Mouse (Mus musculus): Measurements from ENCODE around the gene Tecpr2. TPM values are rescaled to one million over a fixed set of nuclear protein-coding genes. Genes with fewer than 3 reads are reported as not detected.
"Not testable (repeated sequence)": the region's sequence is repeated elsewhere in the genome, so short reads cannot be mapped to it uniquely, and the experiment has no call there.

The Tecpr2 gene
- polyA plus RNA-seq, 1 experiment from 2014 or later = 4.2 TPM

GRCm38 (mm10) chr12:110846191-110846765, 42.8 kb upstream of the Tecpr2 start:
- 0 out of 2 replicates have a peak overlapping the region, but pooled peaks have one; percentile 72 for H3K9ac ChIP-seq (ENCODE audit: low read length)
- no peaks in the 10 kb centered on the region for H3K27me3 ChIP-seq (ENCODE audit: control insufficient read depth, insufficient read depth, low read length)
- WGBS = 58% methylated on average over 6 of the region's 6 CpGs
- peak overlapping the region; percentile 93 for H3K4me2 ChIP-seq (ENCODE audit: low read depth, low read length)
- no peaks in the 10 kb centered on the region for H3K9me3 ChIP-seq (replicated peaks; ENCODE audit: control insufficient read depth, low read length)
- H3K4me1 ChIP-seq (ENCODE audit: control insufficient read depth, insufficient read depth, low read length) = peaks cover 26% of the 10 kb centered on the region
- ATAC-seq (ENCODE audit: insufficient read depth, low FRiP score) = no peak
- H3K27ac ChIP-seq (ENCODE audit: low read length) = no peak overlapping the region
- H3K4me3 ChIP-seq (replicated peaks; ENCODE audit: low read length) = peak overlapping the region; percentile 54
- no peaks in the 10 kb centered on the region for H3K36me3 ChIP-seq (ENCODE audit: control insufficient read depth, insufficient read depth, low read length)

GRCm38 (mm10) chr12:110850010-110850928, 38.8 kb upstream of the Tecpr2 start, which contains the start of gene Zfp839:
Gene Zfp839, plus strand, starts transcription at chr12:110850253.
- H3K36me3 ChIP-seq (ENCODE audit: control insufficient read depth, insufficient read depth, low read length) = 0 out of 2 replicates have a peak, but pooled peaks cover 2% of the 10 kb centered on the region
- peak within 1 kb of the TSS; percentile 75 for H3K4me3 ChIP-seq (replicated peaks; ENCODE audit: low read length)
- ATAC-seq (ENCODE audit: insufficient read depth, low FRiP score) = peak; percentile 81
- H3K27ac ChIP-seq (ENCODE audit: low read length) = peak within 1 kb of the TSS; percentile 79
- peak within 1 kb of the TSS; percentile 94 for H3K9ac ChIP-seq (ENCODE audit: low read length)
- under 1% methylated on average over 89 of the region's 89 CpGs for whole genome bisulfite sequencing
- no peaks in the 10 kb centered on the region for H3K27me3 ChIP-seq (ENCODE audit: control insufficient read depth, insufficient read depth, low read length)
- peak within 1 kb of the TSS; percentile 74 for H3K4me2 ChIP-seq (ENCODE audit: low read depth, low read length)
- H3K9me3 ChIP-seq (replicated peaks; ENCODE audit: control insufficient read depth, low read length) = no peaks in the 10 kb centered on the region
- peaks cover 20% of the 10 kb centered on the region for H3K4me1 ChIP-seq (ENCODE audit: control insufficient read depth, insufficient read depth, low read length)

GRCm38 (mm10) chr12:110850929-110851256, 38.2 kb upstream of the Tecpr2 start:
- peaks cover 18% of the 10 kb centered on the region for H3K4me1 ChIP-seq (ENCODE audit: control insufficient read depth, insufficient read depth, low read length)
- H3K9ac ChIP-seq (ENCODE audit: low read length) = peak overlapping the region; percentile 94
- H3K4me3 ChIP-seq (replicated peaks; ENCODE audit: low read length) = peak overlapping the region; percentile 75
- 12% methylated on average over 9 of the region's 9 CpGs for WGBS
- 0 out of 2 replicates have a peak, but pooled peaks have one; percentile 14 for ATAC-seq (ENCODE audit: insufficient read depth, low FRiP score)
- peak overlapping the region; percentile 74 for H3K4me2 ChIP-seq (ENCODE audit: low read depth, low read length)
- 0 out of 2 replicates have a peak, but pooled peaks cover 7% of the 10 kb centered on the region for H3K36me3 ChIP-seq (ENCODE audit: control insufficient read depth, insufficient read depth, low read length)
- H3K27me3 ChIP-seq (ENCODE audit: control insufficient read depth, insufficient read depth, low read length) = no peaks in the 10 kb centered on the region
- peak overlapping the region; percentile 79; the same call in 1 of the 2 replicates for H3K27ac ChIP-seq (ENCODE audit: low read length)
- H3K9me3 ChIP-seq (replicated peaks; ENCODE audit: control insufficient read depth, low read length) = no peaks in the 10 kb centered on the region

- H3K27ac ChIP-seq (ENCODE audit: low read length) = no peak overlapping the region
- peak overlapping the region; percentile 94 for H3K9ac ChIP-seq (ENCODE audit: low read length)
Observed at GRCm38 (mm10) chr12:110851414-110851813, 37.6 kb upstream of the Tecpr2 start.

GRCm38 (mm10) chr12:110851923-110852322, 37.1 kb upstream of the Tecpr2 start:
- WGBS = 74% methylated on average over 1 of the region's 1 CpGs
- no peaks in the 10 kb centered on the region for H3K27me3 ChIP-seq (ENCODE audit: control insufficient read depth, insufficient read depth, low read length)
- ATAC-seq (ENCODE audit: insufficient read depth, low FRiP score) = no peak
- H3K9ac ChIP-seq (ENCODE audit: low read length) = no peak overlapping the region
- no peaks in the 10 kb centered on the region for H3K9me3 ChIP-seq (replicated peaks; ENCODE audit: control insufficient read depth, low read length)
- no peak overlapping the region for H3K27ac ChIP-seq (ENCODE audit: low read length)
- H3K4me2 ChIP-seq (ENCODE audit: low read depth, low read length) = no peak overlapping the region
- H3K4me1 ChIP-seq (ENCODE audit: control insufficient read depth, insufficient read depth, low read length) = peaks cover 15% of the 10 kb centered on the region
- H3K36me3 ChIP-seq (ENCODE audit: control insufficient read depth, insufficient read depth, low read length) = 0 out of 2 replicates have a peak, but pooled peaks cover 7% of the 10 kb centered on the region
- no peak overlapping the region for H3K4me3 ChIP-seq (replicated peaks; ENCODE audit: low read length)

More at GRCm38 (mm10) chr12:110851414-110851813, 37.6 kb upstream of the Tecpr2 start:
- ATAC-seq (ENCODE audit: insufficient read depth, low FRiP score) = no peak
- no peaks in the 10 kb centered on the region for H3K27me3 ChIP-seq (ENCODE audit: control insufficient read depth, insufficient read depth, low read length)
- peak overlapping the region; percentile 75 for H3K4me3 ChIP-seq (replicated peaks; ENCODE audit: low read length)
- 70% methylated on average over 12 of the region's 12 CpGs for WGBS
- peak overlapping the region; percentile 74 for H3K4me2 ChIP-seq (ENCODE audit: low read depth, low read length)
- H3K9me3 ChIP-seq (replicated peaks; ENCODE audit: control insufficient read depth, low read length) = no peaks in the 10 kb centered on the region
- peaks cover 15% of the 10 kb centered on the region for H3K4me1 ChIP-seq (ENCODE audit: control insufficient read depth, insufficient read depth, low read length)
- 0 out of 2 replicates have a peak, but pooled peaks cover 7% of the 10 kb centered on the region for H3K36me3 ChIP-seq (ENCODE audit: control insufficient read depth, insufficient read depth, low read length)

GRCm38 (mm10) chr12:110854786-110855737, 34.0 kb upstream of the Tecpr2 start:
- Histone ChIP-seq H3K4me3 (replicated peaks; ENCODE audit: low read length) (no peak overlapping the region), H3K4me1 (ENCODE audit: control insufficient read depth, insufficient read depth, low read length) (peaks cover 9% of the 10 kb centered on the region)

GRCm38 (mm10) chr12:110857196-110857595, 31.9 kb upstream of the Tecpr2 start:
- 74% methylated on average over 7 of the region's 7 CpGs for WGBS

More at GRCm38 (mm10) chr12:110854786-110855737, 34.0 kb upstream of the Tecpr2 start:
- H3K4me2 ChIP-seq (ENCODE audit: low read depth, low read length) = no peak overlapping the region
- 0 out of 2 replicates have a peak, but pooled peaks cover 7% of the 10 kb centered on the region for H3K36me3 ChIP-seq (ENCODE audit: control insufficient read depth, insufficient read depth, low read length)
- no peaks in the 10 kb centered on the region for H3K27me3 ChIP-seq (ENCODE audit: control insufficient read depth, insufficient read depth, low read length)
- H3K9ac ChIP-seq (ENCODE audit: low read length) = no peak overlapping the region
- ATAC-seq (ENCODE audit: insufficient read depth, low FRiP score) = no peak
- no peaks in the 10 kb centered on the region for H3K9me3 ChIP-seq (replicated peaks; ENCODE audit: control insufficient read depth, low read length)
- no peak overlapping the region for H3K27ac ChIP-seq (ENCODE audit: low read length)
- WGBS = 84% methylated on average over 32 of the region's 32 CpGs

GRCm38 (mm10) chr12:110858681-110859080, 30.4 kb upstream of the Tecpr2 start:
- H3K9ac ChIP-seq (ENCODE audit: low read length); ATAC-seq (ENCODE audit: insufficient read depth, low FRiP score): not testable (repeated sequence)

More at GRCm38 (mm10) chr12:110857196-110857595, 31.9 kb upstream of the Tecpr2 start:
- Histone ChIP-seq H3K4me3 (replicated peaks; ENCODE audit: low read length) (no peak overlapping the region), H3K27ac (ENCODE audit: low read length) (no peak overlapping the region), H3K4me2 (ENCODE audit: low read depth, low read length) (no peak overlapping the region), H3K4me1 (ENCODE audit: control insufficient read depth, insufficient read depth, low read length) (0 out of 2 replicates have a peak, but pooled peaks cover 3% of the 10 kb centered on the region), H3K27me3 (ENCODE audit: control insufficient read depth, insufficient read depth, low read length) (no peaks in the 10 kb centered on the region), H3K9me3 (replicated peaks; ENCODE audit: control insufficient read depth, low read length) (no peaks in the 10 kb centered on the region), H3K9ac (ENCODE audit: low read length) (no peak overlapping the region), H3K36me3 (ENCODE audit: control insufficient read depth, insufficient read depth, low read length) (0 out of 2 replicates have a peak, but pooled peaks cover 8% of the 10 kb centered on the region)
- no peak for ATAC-seq (ENCODE audit: insufficient read depth, low FRiP score)

More at GRCm38 (mm10) chr12:110858681-110859080, 30.4 kb upstream of the Tecpr2 start:
- not testable (repeated sequence) for H3K4me1 ChIP-seq (ENCODE audit: control insufficient read depth, insufficient read depth, low read length); H3K9me3 ChIP-seq (replicated peaks; ENCODE audit: control insufficient read depth, low read length); H3K4me2 ChIP-seq (ENCODE audit: low read depth, low read length); H3K4me3 ChIP-seq (replicated peaks; ENCODE audit: low read length); H3K27ac ChIP-seq (ENCODE audit: low read length); H3K27me3 ChIP-seq (ENCODE audit: control insufficient read depth, insufficient read depth, low read length)
- WGBS = 92% methylated on average over 15 of the region's 15 CpGs
- H3K36me3 ChIP-seq (ENCODE audit: control insufficient read depth, insufficient read depth, low read length) = 0 out of 2 replicates have a peak, but pooled peaks cover 10% of the 10 kb centered on the region
